Mouse (Mus musculus) embryonic facial prominence, embryonic 14.5 days (tissue): ENCODE measurements around the gene Unc45b. TPM values are rescaled to one million over a fixed set of nuclear protein-coding genes. Genes with fewer than 3 reads are reported as not detected.
"Not testable (repeated sequence)": the region's sequence is repeated elsewhere in the genome, so short reads cannot be mapped to it uniquely, and the experiment has no call there.

Experiments used
- ATAC-seq: fragments of 200-750 bp; cut with Nextera tagmentation; 2 replicates; pipeline ENCODE4 v1.8.0; 2017; ENCODE audit warnings: low read depth, moderate number of reproducible peaks, moderate TSS enrichment
- DNase-seq: peaks from one replicate; pipeline ENCODE4 v3.0.0-alpha.2; 2015; ENCODE audit warnings: low spot score
- H3K27ac ChIP-seq: fragments of 300-500 bp; sonication (generic); replicated peaks from 2 replicates; pipeline ENCODE4 v1.5.1; 2014; ENCODE audit warnings: low read depth, mild to moderate bottlenecking, low read length, moderate library complexity
- H3K27me3 ChIP-seq: fragments of 300-500 bp; sonication (generic); replicated peaks from 2 replicates; pipeline ENCODE4 v1.6.1; 2014; ENCODE audit warnings: low read length; ENCODE audit not compliant: control insufficient read depth, insufficient read depth
- H3K36me3 ChIP-seq: fragments of 300-500 bp; sonication (generic); 2 replicates; pipeline ENCODE4 v1.6.1; 2014; ENCODE audit warnings: low read length, mixed read lengths; ENCODE audit not compliant: control insufficient read depth, insufficient read depth
- H3K4me1 ChIP-seq: fragments of 300-500 bp; sonication (generic); 2 replicates; pipeline ENCODE4 v1.6.1; 2014; ENCODE audit warnings: antibody characterized with exemption, low read length; ENCODE audit not compliant: control insufficient read depth, insufficient read depth
- H3K4me2 ChIP-seq: fragments of 300-500 bp; sonication (generic); 2 replicates; pipeline ENCODE4 v1.6.1; 2014; ENCODE audit warnings: low read depth, mild to moderate bottlenecking, low read length, moderate library complexity, mixed read lengths
- H3K4me3 ChIP-seq: fragments of 300-500 bp; sonication (generic); 2 replicates; pipeline ENCODE4 v1.5.1; 2014; ENCODE audit warnings: low read depth, mild to moderate bottlenecking, low read length
- H3K9ac ChIP-seq: fragments of 300-500 bp; sonication (generic); 2 replicates; pipeline ENCODE4 v1.6.1; 2014; ENCODE audit warnings: low read depth, mild to moderate bottlenecking, low read length, moderate library complexity, mixed read lengths
- H3K9me3 ChIP-seq: fragments of 300-500 bp; sonication (generic); 2 replicates; pipeline ENCODE4 v1.6.1; 2016; ENCODE audit warnings: low read length; ENCODE audit not compliant: control insufficient read depth
- WGBS: fragments of 180-500 bp; shearing (Covaris S2); extraction: QIAGEN DNeasy Blood & Tissue Kit; methylation state at CpG from one replicate; pipeline ENCODE4 v1.1.7; 2014; 5-methylcytosine and 5-hydroxymethylcytosine counted together
- polyA plus RNA-seq: library from polyadenylated mRNA; unstranded; fragments of >200 nt; fragmentation: Nextera tagmentation; extraction: Ambion mirVana; gene quantifications from 2 replicates; pipeline ENCODE4 v1.2.1, GENCODE M21; 2014

The Unc45b gene
- polyA plus RNA-seq, 1 experiment from 2014 or later, result 44.5 TPM

- H3K9me3 ChIP-seq, result no peaks in the 10 kb centered on the region
- WGBS, result 43% methylated on average over 2 of the region's 2 CpGs
These were observed 51.4 kb downstream of the Unc45b start for GRCm38 (mm10) chr11:82961743-82962142.

GRCm38 (mm10) chr11:82962215-82962614 is 51.9 kb downstream of the Unc45b start:
- WGBS, result 86% methylated on average over 8 of the region's 8 CpGs
- Histone ChIP-seq H3K36me3 (no peaks in the 10 kb centered on the region), H3K27me3 (no peaks in the 10 kb centered on the region; the same call in none of the 2 replicates), H3K9ac (no peak overlapping the region), H3K4me2 (no peak overlapping the region), H3K4me3 (no peak overlapping the region), H3K9me3 (no peaks in the 10 kb centered on the region), H3K27ac (no peak overlapping the region), H3K4me1 (no peaks in the 10 kb centered on the region)
- DNase-seq (no peak), ATAC-seq (no peak)

More at GRCm38 (mm10) chr11:82961743-82962142, 51.4 kb downstream of the Unc45b start:
- no peaks in the 10 kb centered on the region for H3K36me3 ChIP-seq
- H3K4me1 ChIP-seq, result no peaks in the 10 kb centered on the region
- no peaks in the 10 kb centered on the region; the same call in none of the 2 replicates for H3K27me3 ChIP-seq
- no peak for DNase-seq
- no peak overlapping the region for H3K27ac ChIP-seq
- ATAC-seq, result no peak
- H3K9ac ChIP-seq, result no peak overlapping the region
- H3K4me3 ChIP-seq, result no peak overlapping the region
- no peak overlapping the region for H3K4me2 ChIP-seq

- 7% methylated on average over 31 of the region's 31 CpGs for WGBS
These were observed 60.6 kb downstream of the Unc45b start for GRCm38 (mm10) chr11:82970712-82971589.

DNA sequence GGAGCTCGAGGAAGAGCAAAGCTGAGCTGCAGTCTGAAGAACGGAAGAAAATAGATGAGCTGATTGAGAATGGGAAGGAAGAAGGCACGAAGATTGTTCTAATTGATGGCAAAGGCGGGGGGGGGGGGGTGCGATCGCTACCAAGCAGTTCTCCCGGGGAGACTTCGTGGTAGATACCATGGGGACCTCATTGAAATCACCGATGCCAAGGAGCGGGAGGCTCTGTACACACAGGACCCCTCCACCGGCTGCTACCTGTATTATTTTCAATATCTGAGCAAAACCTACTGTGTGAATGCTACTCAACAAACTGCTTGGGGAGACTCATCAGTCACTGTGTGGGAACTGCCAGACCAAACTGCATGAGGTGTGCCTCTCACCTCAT is 61.2 kb downstream of the Unc45b start:
- peak overlapping the region; percentile 22 for H3K4me3 ChIP-seq
- H3K4me1 ChIP-seq, result 0 out of 2 replicates have a peak, but pooled peaks cover 6% of the 10 kb centered on the region
- WGBS, result 69% methylated on average over 8 of the region's 11 CpGs
- no peak for DNase-seq
- peak overlapping the region; percentile 56 for H3K9ac ChIP-seq
- H3K27me3 ChIP-seq, result no peaks in the 10 kb centered on the region
- H3K4me2 ChIP-seq, result peak overlapping the region; percentile 58
- peak overlapping the region; percentile 71; the same call in 1 of the 2 replicates for H3K27ac ChIP-seq
- no peak for ATAC-seq
- no peaks in the 10 kb centered on the region for H3K9me3 ChIP-seq
- no peaks in the 10 kb centered on the region for H3K36me3 ChIP-seq

More at GRCm38 (mm10) chr11:82970712-82971589, 60.6 kb downstream of the Unc45b start:
- no peaks in the 10 kb centered on the region for H3K36me3 ChIP-seq
- H3K27me3 ChIP-seq, result no peaks in the 10 kb centered on the region
- 0 out of 2 replicates have a peak, but pooled peaks cover 6% of the 10 kb centered on the region for H3K4me1 ChIP-seq
- peak overlapping the region; percentile 71; the same call in 1 of the 2 replicates for H3K27ac ChIP-seq
- peak overlapping the region; percentile 58 for H3K4me2 ChIP-seq
- peak overlapping the region; percentile 56 for H3K9ac ChIP-seq
- H3K9me3 ChIP-seq, result no peaks in the 10 kb centered on the region
- H3K4me3 ChIP-seq, result peak overlapping the region; percentile 22
- DNase-seq (peak; percentile 83), ATAC-seq (peak; percentile 70)

- H3K9me3 ChIP-seq, result no peaks in the 10 kb centered on the region
- H3K27ac ChIP-seq, result no peak overlapping the region
- H3K9ac ChIP-seq, result no peak overlapping the region
- no peak for ATAC-seq
- H3K27me3 ChIP-seq, result no peaks in the 10 kb centered on the region
- WGBS, result 15% methylated on average over 5 of the region's 5 CpGs
- no peak overlapping the region for H3K4me3 ChIP-seq
- DNase-seq, result no peak
- H3K4me2 ChIP-seq, result no peak overlapping the region
- 0 out of 2 replicates have a peak, but pooled peaks cover 6% of the 10 kb centered on the region for H3K4me1 ChIP-seq
- no peaks in the 10 kb centered on the region for H3K36me3 ChIP-seq
These were observed 63.6 kb downstream of the Unc45b start for GRCm38 (mm10) chr11:82973916-82974315.

DNA sequence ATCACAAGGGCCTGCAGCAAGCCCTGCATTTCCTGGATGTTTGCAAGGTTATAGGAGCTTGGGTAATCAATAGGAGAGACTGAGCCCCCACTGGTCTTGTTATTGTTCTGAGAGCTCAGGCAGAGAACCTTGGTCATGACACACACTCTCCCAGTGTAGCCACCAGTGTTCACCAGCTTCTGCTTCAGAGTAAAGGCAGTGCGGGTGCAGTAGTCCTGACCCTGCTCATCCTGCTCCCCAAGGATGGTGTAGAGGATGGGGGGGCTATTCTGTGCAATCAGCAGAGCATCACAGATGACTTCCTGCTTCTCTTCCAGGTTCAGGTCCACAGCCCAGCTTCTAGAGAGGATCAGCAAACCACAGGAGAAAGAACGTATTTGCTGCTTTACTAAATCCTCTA is 72.1 kb downstream of the Unc45b start:
- H3K27me3 ChIP-seq, H3K27ac ChIP-seq, H3K4me3 ChIP-seq, ATAC-seq, H3K9ac ChIP-seq, H3K9me3 ChIP-seq, H3K4me1 ChIP-seq, DNase-seq, H3K4me2 ChIP-seq: not testable (repeated sequence)
- 85% methylated on average over 2 of the region's 2 CpGs for WGBS
- H3K36me3 ChIP-seq, result peaks cover 41% of the 10 kb centered on the region

DNA sequence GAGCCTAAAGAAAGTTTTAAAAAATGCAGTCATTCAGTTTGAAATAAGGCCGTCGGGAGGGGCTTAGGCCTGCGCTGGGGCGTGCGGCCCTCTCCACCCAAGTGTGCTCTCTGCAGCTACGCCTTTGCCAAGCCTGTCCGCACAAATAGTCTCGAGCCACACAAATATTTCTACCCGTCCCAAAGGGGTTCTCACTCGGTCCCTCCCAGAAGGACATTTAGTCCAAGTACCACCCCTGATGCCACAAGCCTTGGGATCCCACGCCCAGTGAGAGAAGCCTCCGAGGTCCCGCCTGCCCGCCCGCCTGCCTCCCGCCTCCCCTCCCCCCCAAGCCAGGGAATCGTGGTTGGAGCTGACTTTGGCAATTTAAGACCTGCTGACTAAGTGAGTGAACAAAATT is 72.8 kb downstream of the Unc45b start:
- Histone ChIP-seq H3K4me2 (no peak overlapping the region), H3K9ac (no peak overlapping the region), H3K4me3 (no peak overlapping the region), H3K27me3 (no peaks in the 10 kb centered on the region), H3K27ac (no peak overlapping the region), H3K4me1 (no peaks in the 10 kb centered on the region), H3K9me3 (no peaks in the 10 kb centered on the region), H3K36me3 (peaks cover 47% of the 10 kb centered on the region)
- ATAC-seq (no peak), DNase-seq (no peak)
- 83% methylated on average over 17 of the region's 17 CpGs for WGBS

GRCm38 (mm10) chr11:82987621-82988020 is 77.3 kb downstream of the Unc45b start:
- ATAC-seq, result no peak
- no peak for DNase-seq
- Histone ChIP-seq H3K36me3 (peaks cover 31% of the 10 kb centered on the region), H3K9me3 (no peaks in the 10 kb centered on the region), H3K4me1 (peaks cover 9% of the 10 kb centered on the region; the same call in 1 of the 2 replicates), H3K4me3 (no peak overlapping the region), H3K4me2 (no peak overlapping the region), H3K27me3 (no peaks in the 10 kb centered on the region), H3K9ac (no peak overlapping the region), H3K27ac (no peak overlapping the region)
- WGBS, result 87% methylated on average over 6 of the region's 6 CpGs
